Mouse (Mus musculus) heart, adult 2 months (tissue): ENCODE data around the gene Vwf. TPM values are rescaled to one million over a fixed set of nuclear protein-coding genes. Genes with fewer than 3 reads are reported as not detected.

ENCODE experiments used
- DNase-seq, 2 experiments: peaks; one replicate each; pipeline ENCODE4 v3.0.0; 2021
- H3K27ac ChIP-seq: fragments of 200-600 bp; 2 replicates; pipeline ENCODE4 v1.8.1; 2022
- H3K27me3 ChIP-seq: fragments of 200-500 bp; 2 replicates; pipeline ENCODE4 v1.6.1; 2012; ENCODE audit warnings: mild to moderate bottlenecking, low read length, inconsistent platforms, mixed read lengths; ENCODE audit not compliant: control insufficient read depth, insufficient read depth
- H3K36me3 ChIP-seq: fragments of 200-500 bp; 2 replicates; pipeline ENCODE4 v1.6.1; 2012; ENCODE audit warnings: low read length, inconsistent platforms; ENCODE audit not compliant: control insufficient read depth, insufficient read depth
- H3K4me1 ChIP-seq: fragments of 200-500 bp; 2 replicates; pipeline ENCODE4 v1.6.1; 2011; ENCODE audit warnings: low read length; ENCODE audit not compliant: control insufficient read depth, insufficient read depth
- H3K4me3 ChIP-seq: fragments of 200-600 bp; 2 replicates; pipeline ENCODE4 v1.8.1; 2022
- H3K79me2 ChIP-seq: fragments of 200-500 bp; replicated peaks from 2 replicates; pipeline ENCODE4 v1.6.1; 2012; ENCODE audit warnings: mild to moderate bottlenecking, inconsistent platforms, low read length, moderate library complexity, mixed read lengths; ENCODE audit not compliant: control insufficient read depth, insufficient read depth
- H3K9ac ChIP-seq: fragments of 200-500 bp; 2 replicates; pipeline ENCODE4 v1.6.1; 2012; ENCODE audit warnings: low read depth, mild to moderate bottlenecking, control low read depth, inconsistent platforms, low read length, mixed read lengths
- CTCF ChIP-seq: fragments of 200-600 bp; IDR thresholded peaks from 2 replicates; pipeline ENCODE4 v1.8.1; 2022; ENCODE audit warnings: antibody characterized with exemption, mild to moderate bottlenecking, moderate library complexity
- EP300 ChIP-seq: fragments of 200-500 bp; IDR thresholded peaks from 2 replicates; pipeline ENCODE4 v1.6.1; 2011; ENCODE audit warnings: low read depth, low read length, control low read depth; ENCODE audit not compliant: insufficient read depth
- POLR2A ChIP-seq: fragments of 200-500 bp; IDR thresholded peaks from 2 replicates; pipeline ENCODE4 v1.6.1; 2011; ENCODE audit warnings: mild to moderate bottlenecking, low read depth, low read length, control low read depth; ENCODE audit not compliant: insufficient read depth
- WGBS: fragments of 180-500 bp; shearing (Covaris S2); methylation state at CpG from one replicate; pipeline ENCODE4 v1.1.7; 2018; 5-methylcytosine and 5-hydroxymethylcytosine counted together
- intact Hi-C: fragments of 180-260 bp; cut with DNase I; formaldehyde crosslinking; loops from one replicate; pipeline ENCODE4 v1.15.1; 2025
- polyA plus RNA-seq: library from polyadenylated mRNA; depleted of rRNA; stranded (reverse); fragments of >200 nt; gene quantifications from 2 replicates; pipeline ENCODE4 v1.2.3, GENCODE M21; 2012
- total RNA-seq, 2 experiments: library from RNA; stranded (reverse); gene quantifications; 2 replicates each; pipeline ENCODE4 v1.2.3; 2021

The Vwf gene
- total and polyA plus RNA-seq, 3 experiments = 95.8 to 99.8 (median 95.9) TPM

DNA sequence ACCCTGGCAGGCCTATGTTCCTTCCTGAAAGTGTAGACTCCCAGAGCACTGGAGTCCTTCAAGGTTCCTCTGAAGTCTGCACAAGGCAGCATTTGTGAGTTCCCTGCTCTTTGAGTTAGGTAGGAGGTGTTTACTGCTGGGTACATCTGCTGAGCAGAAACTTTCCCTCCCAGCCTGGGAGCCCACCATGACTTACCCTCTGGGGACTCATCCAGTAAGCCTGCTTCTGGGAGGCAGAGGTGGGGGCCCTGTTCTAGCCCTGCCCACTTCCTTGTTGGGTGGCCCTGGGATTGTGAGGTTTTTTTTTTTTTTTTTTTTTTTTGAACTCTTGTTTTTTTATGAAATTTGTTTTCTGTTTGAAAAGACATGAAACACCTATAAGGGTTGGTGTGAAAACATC lies 35.9 kb upstream of the Vwf start:
- no peaks in the 10 kb centered on the region for H3K79me2 ChIP-seq
- H3K4me3 ChIP-seq = no peak overlapping the region
- no peak overlapping the region for H3K27ac ChIP-seq
- intact Hi-C loops = loop anchor here (5.0 kb wide), 2 partner anchors 67 to 92 kb away; no protein-coding TSS in a partner anchor
- H3K4me1 ChIP-seq = peaks cover 15% of the 10 kb centered on the region
- TF ChIP-seq POLR2A = no peak
- TF ChIP-seq EP300 = no peak
- no peak for TF ChIP-seq CTCF
- DNase-seq = no peak
- H3K9ac ChIP-seq = no peak overlapping the region
- H3K27me3 ChIP-seq = no peaks in the 10 kb centered on the region
- no peaks in the 10 kb centered on the region for H3K36me3 ChIP-seq

- intact Hi-C loops = loop anchor here (5.0 kb wide), 2 partner anchors 66 to 91 kb away; no protein-coding TSS in a partner anchor
- no peak overlapping the region for H3K4me3 ChIP-seq
Observed at GRCm38 (mm10) chr6:125511196-125511595, 35.4 kb upstream of the Vwf start.

DNA sequence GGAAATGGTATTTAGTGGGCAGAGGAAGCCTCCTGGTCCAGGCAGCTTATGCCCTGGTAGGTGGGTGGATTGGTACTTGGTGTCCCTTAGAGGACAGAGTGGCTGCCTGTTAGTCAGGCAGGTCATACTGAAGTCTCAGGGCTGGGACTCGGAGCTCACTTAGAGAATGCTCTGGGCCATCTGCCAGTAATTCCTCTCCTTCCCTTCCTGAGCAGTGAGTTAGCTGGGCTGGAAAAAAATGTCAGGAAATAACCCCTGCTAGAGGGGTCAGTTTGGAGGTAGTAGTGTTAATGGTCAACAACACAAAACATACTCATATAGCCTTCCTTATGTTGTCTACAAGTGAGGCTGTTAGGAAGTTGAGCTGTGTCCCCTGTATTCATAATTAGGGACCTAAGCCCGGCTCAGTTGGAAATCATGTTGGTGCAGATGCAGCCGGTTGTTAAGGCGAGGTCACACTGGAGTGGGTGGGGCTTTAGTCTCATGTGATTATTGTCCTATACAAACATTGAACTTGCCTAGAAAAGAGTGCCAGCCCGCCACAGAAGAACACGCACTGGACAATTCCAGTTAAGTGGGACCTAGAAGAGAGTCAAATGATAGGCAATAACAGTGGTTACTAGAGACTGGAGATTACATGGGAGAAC lies 33.5 kb upstream of the Vwf start:
- Histone ChIP-seq H3K79me2 (no peaks in the 10 kb centered on the region), H3K4me3 (no peak overlapping the region), H3K4me1 (peaks cover 19% of the 10 kb centered on the region), H3K27me3 (no peaks in the 10 kb centered on the region), H3K27ac (peak overlapping the region; percentile 48), H3K36me3 (no peaks in the 10 kb centered on the region), H3K9ac (no peak overlapping the region)
- 28% methylated on average over 6 of the region's 6 CpGs for WGBS
- peak in 1 of 2 experiments; percentile 60 for DNase-seq
- TF ChIP-seq EP300 = 0 out of 2 replicates have a peak, but pooled peaks have one; percentile 32
- TF ChIP-seq POLR2A = no peak
- no peak for TF ChIP-seq CTCF
- intact Hi-C loops = loop anchor here (5.0 kb wide), 2 partner anchors 64 to 89 kb away; no protein-coding TSS in a partner anchor

More at GRCm38 (mm10) chr6:125511196-125511595, 35.4 kb upstream of the Vwf start:
- H3K4me1 ChIP-seq = peaks cover 19% of the 10 kb centered on the region
- 80% methylated on average over 7 of the region's 7 CpGs for WGBS
- TF ChIP-seq EP300 (no peak), CTCF (no peak), POLR2A (no peak)
- H3K27ac ChIP-seq = no peak overlapping the region
- H3K27me3 ChIP-seq = no peaks in the 10 kb centered on the region
- H3K79me2 ChIP-seq = no peaks in the 10 kb centered on the region
- no peak overlapping the region for H3K9ac ChIP-seq
- no peak for DNase-seq
- H3K36me3 ChIP-seq = no peaks in the 10 kb centered on the region

DNA sequence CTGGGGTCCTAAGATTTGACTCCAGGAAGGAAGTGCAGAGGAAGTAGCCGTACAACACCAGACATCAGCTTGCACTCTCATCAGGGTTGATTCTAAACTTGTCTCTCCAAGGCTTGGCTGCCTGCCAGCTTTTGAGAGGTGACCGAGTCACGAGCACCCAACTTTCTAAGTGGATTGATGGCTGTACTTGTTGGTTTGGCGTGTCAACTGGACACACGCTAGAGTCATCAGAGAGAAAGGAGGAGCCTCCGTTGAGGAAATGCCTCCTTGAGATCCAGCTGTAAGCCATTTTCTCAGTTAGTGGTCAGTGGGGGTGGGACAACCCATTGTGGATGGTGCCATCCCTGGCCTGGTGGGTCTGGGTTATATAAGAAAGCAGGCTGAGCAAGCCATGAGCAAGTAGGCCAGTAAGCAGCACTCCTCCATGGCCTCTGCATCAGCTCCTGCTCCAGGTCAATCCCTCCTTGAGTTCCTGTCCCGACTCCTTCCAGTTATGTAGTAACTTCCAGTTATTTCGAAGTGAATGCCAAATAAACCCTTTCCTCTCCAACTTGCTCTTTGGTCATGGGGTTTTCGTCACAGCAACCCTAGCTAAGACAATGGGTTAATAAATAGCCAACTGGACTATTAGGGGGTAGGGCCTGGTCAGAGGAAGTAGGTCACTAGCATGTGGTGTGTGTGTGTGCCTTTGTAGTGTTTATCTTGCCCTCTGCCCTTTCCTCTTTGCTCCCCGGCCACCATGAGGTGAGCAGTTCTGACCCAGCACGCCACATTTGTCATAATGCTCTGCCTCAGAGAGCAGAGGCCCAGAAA lies 30.9 kb upstream of the Vwf start:
- intact Hi-C loops = loop anchor here (5.0 kb wide), 1 partner anchor 258 kb away; no protein-coding TSS in a partner anchor
- TF ChIP-seq CTCF (no peak), POLR2A (no peak), EP300 (peak; percentile 63; the same call in 1 of the 2 replicates)
- peak; percentile 78 to 84 for DNase-seq
- no peak overlapping the region for H3K4me3 ChIP-seq
- H3K4me1 ChIP-seq = peaks cover 19% of the 10 kb centered on the region
- H3K79me2 ChIP-seq = no peaks in the 10 kb centered on the region
- 38% methylated on average over 11 of the region's 11 CpGs for WGBS
- H3K36me3 ChIP-seq = no peaks in the 10 kb centered on the region
- H3K27me3 ChIP-seq = no peaks in the 10 kb centered on the region
- no peak overlapping the region for H3K9ac ChIP-seq
- peak overlapping the region; percentile 46 for H3K27ac ChIP-seq

DNA sequence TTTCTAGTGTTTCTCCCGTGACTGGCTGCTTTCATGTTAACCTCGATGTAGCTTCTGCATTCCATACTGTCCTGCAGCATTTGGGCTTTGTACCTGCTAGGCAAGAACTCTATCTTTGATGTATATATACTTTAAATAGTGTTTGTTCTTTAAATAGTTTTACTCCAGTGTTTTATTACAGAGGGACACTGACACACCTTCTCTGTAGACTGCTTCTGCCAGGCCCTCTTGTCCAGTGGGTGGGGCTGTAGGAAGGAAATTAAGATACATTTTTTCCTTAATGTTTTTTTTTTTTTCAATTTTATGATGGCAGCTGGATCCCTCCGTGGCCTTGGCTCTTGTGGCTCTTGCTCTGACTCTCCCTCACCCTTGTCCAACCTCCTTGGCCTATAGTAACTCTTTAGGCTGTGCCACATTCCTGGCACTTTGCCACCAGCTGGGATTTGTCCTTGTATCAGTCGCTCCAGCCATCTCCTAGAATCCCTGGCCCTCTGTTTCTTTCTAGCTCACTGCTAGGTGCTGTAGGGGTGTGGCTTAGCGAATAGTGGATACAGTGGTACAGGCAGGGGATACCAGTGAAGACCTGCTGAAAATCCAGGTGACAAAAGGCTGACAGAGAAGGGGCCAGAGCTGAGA lies 24.9 kb upstream of the Vwf start:
- H3K27me3 ChIP-seq = no peaks in the 10 kb centered on the region
- no peak for DNase-seq
- no peak overlapping the region for H3K9ac ChIP-seq
- no peak overlapping the region for H3K4me3 ChIP-seq
- WGBS = 56% methylated on average over 5 of the region's 5 CpGs
- H3K79me2 ChIP-seq = no peaks in the 10 kb centered on the region
- no peaks in the 10 kb centered on the region for H3K4me1 ChIP-seq
- no peaks in the 10 kb centered on the region for H3K36me3 ChIP-seq
- intact Hi-C loops = no loop called here
- no peak for TF ChIP-seq EP300
- TF ChIP-seq CTCF = no peak
- TF ChIP-seq POLR2A = no peak
- H3K27ac ChIP-seq = no peak overlapping the region

DNA sequence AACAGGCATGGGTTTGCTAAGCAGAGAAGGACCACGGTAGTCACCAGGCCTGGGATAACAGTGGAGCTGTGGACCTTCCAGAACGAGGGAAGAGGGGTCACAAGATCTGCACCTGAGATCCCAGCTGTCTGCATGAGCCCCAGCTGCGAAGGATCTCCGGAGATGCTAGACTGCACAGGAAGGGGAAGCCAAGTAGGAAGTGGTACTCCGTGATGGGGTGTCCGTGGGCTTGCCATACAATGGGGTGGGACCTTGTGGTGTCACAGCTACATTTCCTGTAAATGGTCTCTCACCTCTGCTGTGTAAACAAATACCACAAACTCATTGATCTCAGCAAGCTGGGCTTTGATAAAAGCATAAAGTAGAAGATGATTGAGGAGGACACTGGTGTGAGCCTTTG lies 22.5 kb upstream of the Vwf start:
- H3K4me3 ChIP-seq = no peak overlapping the region
- intact Hi-C loops = no loop called here
- H3K36me3 ChIP-seq = no peaks in the 10 kb centered on the region
- 60% methylated on average over 6 of the region's 6 CpGs for WGBS
- H3K27ac ChIP-seq = no peak overlapping the region
- peaks cover 7% of the 10 kb centered on the region for H3K4me1 ChIP-seq
- H3K9ac ChIP-seq = no peak overlapping the region
- H3K27me3 ChIP-seq = no peaks in the 10 kb centered on the region
- no peaks in the 10 kb centered on the region for H3K79me2 ChIP-seq
- no peak for DNase-seq
- TF ChIP-seq CTCF (no peak), EP300 (no peak), POLR2A (no peak)
